Mouse (Mus musculus): ENCODE data around the gene Arhgap42. TPM values are rescaled to one million over a fixed set of nuclear protein-coding genes. Genes with fewer than 3 reads are reported as not detected.

The Arhgap42 gene
- polyA plus RNA-seq, 1 experiment from 2014 or later = 29.3 TPM

- H3K4me2 ChIP-seq (replicated peaks; ENCODE audit: low read depth, low read length) = no peak overlapping the region
- H3K9ac ChIP-seq (ENCODE audit: low read depth, low read length) = no peak overlapping the region
- DNase-seq (ENCODE audit: low spot score) (no peak), ATAC-seq (ENCODE audit: low FRiP score) (no peak)
- no peaks in the 10 kb centered on the region for H3K27me3 ChIP-seq (ENCODE audit: control insufficient read depth, insufficient read depth, low read length)
- H3K27ac ChIP-seq (ENCODE audit: low read depth, low read length) = no peak overlapping the region
- WGBS = 4% methylated on average over 3 of the region's 3 CpGs
- H3K4me1 ChIP-seq (replicated peaks; ENCODE audit: control insufficient read depth, insufficient read depth, low read length) = peaks cover 5% of the 10 kb centered on the region; the same call in 1 of the 2 replicates
- H3K9me3 ChIP-seq (ENCODE audit: control insufficient read depth, low read length) = no peaks in the 10 kb centered on the region
- no peaks in the 10 kb centered on the region for H3K36me3 ChIP-seq (ENCODE audit: control insufficient read depth, insufficient read depth, low read length)
- no peak overlapping the region for H3K4me3 ChIP-seq (ENCODE audit: low read depth, low read length)
Measured at GRCm38 (mm10) chr9:9198645-9199044, 40.3 kb downstream of the Arhgap42 start.

- ATAC-seq (ENCODE audit: low FRiP score) = no peak
Measured at GRCm38 (mm10) chr9:9196046-9196445, 42.9 kb downstream of the Arhgap42 start.

DNA sequence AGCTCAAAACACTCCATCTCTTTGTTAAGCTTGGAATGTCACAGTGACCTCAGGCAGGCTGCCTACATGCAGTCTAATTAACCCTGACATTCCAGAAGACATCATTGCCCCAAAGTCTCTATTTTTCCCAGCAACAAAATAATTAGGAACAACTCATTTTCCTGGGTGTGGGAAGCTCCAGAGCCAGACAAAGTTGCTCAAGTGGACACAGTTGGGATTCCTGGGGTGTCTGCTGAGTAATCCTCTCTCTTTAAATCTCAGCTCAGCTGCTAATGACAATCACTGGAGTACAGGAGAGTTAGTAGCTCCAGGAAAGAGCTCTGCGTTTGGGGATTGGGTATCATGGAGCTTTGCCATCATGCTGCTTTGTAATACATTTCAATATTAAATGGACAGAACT is 44.4 kb downstream of the Arhgap42 start:
- Histone ChIP-seq H3K27me3 (ENCODE audit: control insufficient read depth, insufficient read depth, low read length) (no peaks in the 10 kb centered on the region), H3K9me3 (ENCODE audit: control insufficient read depth, low read length) (no peaks in the 10 kb centered on the region), H3K27ac (ENCODE audit: low read depth, low read length) (no peak overlapping the region), H3K4me3 (ENCODE audit: low read depth, low read length) (no peak overlapping the region), H3K9ac (ENCODE audit: low read depth, low read length) (no peak overlapping the region), H3K4me2 (replicated peaks; ENCODE audit: low read depth, low read length) (no peak overlapping the region), H3K4me1 (replicated peaks; ENCODE audit: control insufficient read depth, insufficient read depth, low read length) (peaks cover 5% of the 10 kb centered on the region; the same call in 1 of the 2 replicates), H3K36me3 (ENCODE audit: control insufficient read depth, insufficient read depth, low read length) (no peaks in the 10 kb centered on the region)
- ATAC-seq (ENCODE audit: low FRiP score) = no peak
- no peak for DNase-seq (ENCODE audit: low spot score)
- WGBS = 53% methylated on average over 1 of the region's 1 CpGs

More at GRCm38 (mm10) chr9:9196046-9196445, 42.9 kb downstream of the Arhgap42 start:
- H3K27me3 ChIP-seq (ENCODE audit: control insufficient read depth, insufficient read depth, low read length) = no peaks in the 10 kb centered on the region
- no peak for DNase-seq (ENCODE audit: low spot score)
- no peak overlapping the region for H3K4me2 ChIP-seq (replicated peaks; ENCODE audit: low read depth, low read length)
- H3K4me3 ChIP-seq (ENCODE audit: low read depth, low read length) = no peak overlapping the region
- no peaks in the 10 kb centered on the region for H3K9me3 ChIP-seq (ENCODE audit: control insufficient read depth, low read length)
- H3K27ac ChIP-seq (ENCODE audit: low read depth, low read length) = no peak overlapping the region
- H3K4me1 ChIP-seq (replicated peaks; ENCODE audit: control insufficient read depth, insufficient read depth, low read length) = peaks cover 5% of the 10 kb centered on the region; the same call in 1 of the 2 replicates
- H3K36me3 ChIP-seq (ENCODE audit: control insufficient read depth, insufficient read depth, low read length) = no peaks in the 10 kb centered on the region
- no peak overlapping the region for H3K9ac ChIP-seq (ENCODE audit: low read depth, low read length)

GRCm38 (mm10) chr9:9192716-9193115 is 46.2 kb downstream of the Arhgap42 start:
- Histone ChIP-seq H3K36me3 (ENCODE audit: control insufficient read depth, insufficient read depth, low read length) (no peaks in the 10 kb centered on the region), H3K27ac (ENCODE audit: low read depth, low read length) (no peak overlapping the region), H3K9me3 (ENCODE audit: control insufficient read depth, low read length) (no peaks in the 10 kb centered on the region), H3K4me1 (replicated peaks; ENCODE audit: control insufficient read depth, insufficient read depth, low read length) (no peaks in the 10 kb centered on the region), H3K4me2 (replicated peaks; ENCODE audit: low read depth, low read length) (no peak overlapping the region), H3K9ac (ENCODE audit: low read depth, low read length) (no peak overlapping the region), H3K27me3 (ENCODE audit: control insufficient read depth, insufficient read depth, low read length) (no peaks in the 10 kb centered on the region), H3K4me3 (ENCODE audit: low read depth, low read length) (no peak overlapping the region)
- ATAC-seq (ENCODE audit: low FRiP score) = no peak
- 78% methylated on average over 4 of the region's 4 CpGs for WGBS
- no peak for DNase-seq (ENCODE audit: low spot score)

DNA sequence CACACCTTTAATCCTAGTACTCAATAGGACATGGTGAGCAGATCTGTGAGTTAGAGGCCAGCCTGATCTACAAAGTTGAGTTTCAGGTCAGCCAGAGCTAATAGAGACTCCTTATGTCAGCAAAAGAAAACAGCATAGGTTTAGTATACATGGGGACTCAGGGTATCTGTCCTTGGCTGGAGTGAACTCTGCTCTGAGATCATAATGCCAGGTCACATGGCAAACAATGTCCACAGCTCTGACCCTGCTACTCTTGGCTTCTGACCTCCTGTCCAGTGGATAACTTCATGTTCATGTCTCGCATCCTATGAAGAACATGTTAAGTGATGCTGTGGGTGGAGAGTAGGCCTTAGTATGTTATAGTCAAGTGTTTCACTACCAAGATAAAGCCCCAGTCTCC is 48.1 kb downstream of the Arhgap42 start:
- Histone ChIP-seq H3K4me1 (replicated peaks; ENCODE audit: control insufficient read depth, insufficient read depth, low read length) (no peaks in the 10 kb centered on the region), H3K4me3 (ENCODE audit: low read depth, low read length) (no peak overlapping the region), H3K27ac (ENCODE audit: low read depth, low read length) (no peak overlapping the region), H3K36me3 (ENCODE audit: control insufficient read depth, insufficient read depth, low read length) (no peaks in the 10 kb centered on the region), H3K9me3 (ENCODE audit: control insufficient read depth, low read length) (no peaks in the 10 kb centered on the region), H3K27me3 (ENCODE audit: control insufficient read depth, insufficient read depth, low read length) (no peaks in the 10 kb centered on the region), H3K4me2 (replicated peaks; ENCODE audit: low read depth, low read length) (no peak overlapping the region), H3K9ac (ENCODE audit: low read depth, low read length) (no peak overlapping the region)
- WGBS = 96% methylated on average over 1 of the region's 1 CpGs
- DNase-seq (ENCODE audit: low spot score) (no peak), ATAC-seq (ENCODE audit: low FRiP score) (no peak)

- DNase-seq (ENCODE audit: low spot score) (no peak), ATAC-seq (ENCODE audit: low FRiP score) (no peak)
- no peaks in the 10 kb centered on the region for H3K4me1 ChIP-seq (replicated peaks; ENCODE audit: control insufficient read depth, insufficient read depth, low read length)
- no peaks in the 10 kb centered on the region for H3K36me3 ChIP-seq (ENCODE audit: control insufficient read depth, insufficient read depth, low read length)
- WGBS = 80% methylated on average over 3 of the region's 3 CpGs
- H3K27ac ChIP-seq (ENCODE audit: low read depth, low read length) = no peak overlapping the region
- no peaks in the 10 kb centered on the region for H3K9me3 ChIP-seq (ENCODE audit: control insufficient read depth, low read length)
- H3K27me3 ChIP-seq (ENCODE audit: control insufficient read depth, insufficient read depth, low read length) = no peaks in the 10 kb centered on the region
- no peak overlapping the region for H3K4me2 ChIP-seq (replicated peaks; ENCODE audit: low read depth, low read length)
- H3K9ac ChIP-seq (ENCODE audit: low read depth, low read length) = no peak overlapping the region
- no peak overlapping the region for H3K4me3 ChIP-seq (ENCODE audit: low read depth, low read length)
Measured at GRCm38 (mm10) chr9:9188167-9188566, 50.7 kb downstream of the Arhgap42 start.

- 88% methylated on average over 4 of the region's 4 CpGs for WGBS
- no peak overlapping the region for H3K4me3 ChIP-seq (ENCODE audit: low read depth, low read length)
- no peaks in the 10 kb centered on the region for H3K36me3 ChIP-seq (ENCODE audit: control insufficient read depth, insufficient read depth, low read length)
- H3K9ac ChIP-seq (ENCODE audit: low read depth, low read length) = no peak overlapping the region
- ATAC-seq (ENCODE audit: low FRiP score) (no peak), DNase-seq (ENCODE audit: low spot score) (no peak)
- no peaks in the 10 kb centered on the region for H3K9me3 ChIP-seq (ENCODE audit: control insufficient read depth, low read length)
- H3K27me3 ChIP-seq (ENCODE audit: control insufficient read depth, insufficient read depth, low read length) = no peaks in the 10 kb centered on the region
- H3K4me2 ChIP-seq (replicated peaks; ENCODE audit: low read depth, low read length) = no peak overlapping the region
- H3K4me1 ChIP-seq (replicated peaks; ENCODE audit: control insufficient read depth, insufficient read depth, low read length) = no peaks in the 10 kb centered on the region
- no peak overlapping the region for H3K27ac ChIP-seq (ENCODE audit: low read depth, low read length)
Measured at GRCm38 (mm10) chr9:9177745-9178144, 61.2 kb downstream of the Arhgap42 start.

DNA sequence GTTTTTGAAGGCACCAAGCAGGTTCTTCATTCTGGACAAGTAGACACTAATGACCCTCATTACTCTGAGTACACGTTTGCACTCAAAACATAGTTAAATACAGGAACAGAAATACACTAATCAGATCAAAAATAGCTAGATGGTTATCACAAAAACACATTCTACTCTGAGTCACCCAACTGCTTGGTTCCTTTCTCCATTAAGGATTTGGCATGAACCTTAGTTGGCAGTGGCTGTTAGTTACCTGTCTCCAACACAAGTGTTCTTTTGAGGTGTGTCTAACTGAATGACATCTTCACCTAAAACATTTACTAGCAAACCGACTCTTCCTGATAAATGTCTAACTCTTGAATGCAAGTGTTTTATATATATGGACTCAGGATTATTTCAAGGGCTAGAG is 64.0 kb downstream of the Arhgap42 start:
- no peak overlapping the region for H3K27ac ChIP-seq (ENCODE audit: low read depth, low read length)
- DNase-seq (ENCODE audit: low spot score) (no peak), ATAC-seq (ENCODE audit: low FRiP score) (no peak)
- no peaks in the 10 kb centered on the region for H3K4me1 ChIP-seq (replicated peaks; ENCODE audit: control insufficient read depth, insufficient read depth, low read length)
- no peaks in the 10 kb centered on the region for H3K36me3 ChIP-seq (ENCODE audit: control insufficient read depth, insufficient read depth, low read length)
- H3K27me3 ChIP-seq (ENCODE audit: control insufficient read depth, insufficient read depth, low read length) = no peaks in the 10 kb centered on the region
- 90% methylated on average over 2 of the region's 2 CpGs for WGBS
- no peak overlapping the region for H3K4me3 ChIP-seq (ENCODE audit: low read depth, low read length)
- no peak overlapping the region for H3K9ac ChIP-seq (ENCODE audit: low read depth, low read length)
- no peaks in the 10 kb centered on the region for H3K9me3 ChIP-seq (ENCODE audit: control insufficient read depth, low read length)
- no peak overlapping the region for H3K4me2 ChIP-seq (replicated peaks; ENCODE audit: low read depth, low read length)

GRCm38 (mm10) chr9:9174206-9174605 is 64.7 kb downstream of the Arhgap42 start:
- ATAC-seq (ENCODE audit: low FRiP score) (no peak), DNase-seq (ENCODE audit: low spot score) (no peak)
- WGBS = 90% methylated on average over 5 of the region's 5 CpGs
- H3K9me3 ChIP-seq (ENCODE audit: control insufficient read depth, low read length) = no peaks in the 10 kb centered on the region
- H3K4me3 ChIP-seq (ENCODE audit: low read depth, low read length) = no peak overlapping the region
- H3K27ac ChIP-seq (ENCODE audit: low read depth, low read length) = no peak overlapping the region
- no peak overlapping the region for H3K9ac ChIP-seq (ENCODE audit: low read depth, low read length)
- no peaks in the 10 kb centered on the region for H3K4me1 ChIP-seq (replicated peaks; ENCODE audit: control insufficient read depth, insufficient read depth, low read length)
- H3K4me2 ChIP-seq (replicated peaks; ENCODE audit: low read depth, low read length) = no peak overlapping the region
- H3K27me3 ChIP-seq (ENCODE audit: control insufficient read depth, insufficient read depth, low read length) = no peaks in the 10 kb centered on the region
- H3K36me3 ChIP-seq (ENCODE audit: control insufficient read depth, insufficient read depth, low read length) = no peaks in the 10 kb centered on the region

Data from hindbrain, embryonic 11.5 days (tissue).